Mouse (Mus musculus) stomach, postnatal 0 days (tissue): ENCODE results near the gene Psme2b.
"Not testable (repeated sequence)": the region's sequence is repeated elsewhere in the genome, so short reads cannot be mapped to it uniquely, and the experiment has no call there.

Experiments used
- CTCF ChIP-seq: IDR thresholded peaks from 2 replicates; pipeline ENCODE4 v1.5.1; 2016; ENCODE audit warnings: antibody characterized with exemption, low read depth, mild to moderate bottlenecking, moderate library complexity
- EP300 ChIP-seq: optimal IDR thresholded peaks from 2 replicates; pipeline ENCODE3; 2016; ENCODE audit warnings: antibody characterized with exemption

- not testable (repeated sequence) for TF ChIP-seq CTCF, EP300
Observed at GRCm38 (mm10) chr11:48923818-48924217, 22.2 kb downstream of the Psme2b start.
